Mouse (Mus musculus) lung, postnatal 0 days (tissue): ENCODE measurements at regions not wholly inside any gene's neighbourhood (a gene's known extent, or its start where the extent isn't known, plus 50 kb on each side); places are given as distances from the start of the nearest gene placed in this dataset.

Experiments used
- CTCF ChIP-seq: IDR thresholded peaks from 2 replicates; pipeline ENCODE4 v1.5.1; 2016; ENCODE audit warnings: antibody characterized with exemption, mild to moderate bottlenecking
- EP300 ChIP-seq: IDR thresholded peaks from 2 replicates; pipeline ENCODE4 v1.6.1; 2016; ENCODE audit warnings: antibody characterized with exemption, mild to moderate bottlenecking, control low read depth

DNA sequence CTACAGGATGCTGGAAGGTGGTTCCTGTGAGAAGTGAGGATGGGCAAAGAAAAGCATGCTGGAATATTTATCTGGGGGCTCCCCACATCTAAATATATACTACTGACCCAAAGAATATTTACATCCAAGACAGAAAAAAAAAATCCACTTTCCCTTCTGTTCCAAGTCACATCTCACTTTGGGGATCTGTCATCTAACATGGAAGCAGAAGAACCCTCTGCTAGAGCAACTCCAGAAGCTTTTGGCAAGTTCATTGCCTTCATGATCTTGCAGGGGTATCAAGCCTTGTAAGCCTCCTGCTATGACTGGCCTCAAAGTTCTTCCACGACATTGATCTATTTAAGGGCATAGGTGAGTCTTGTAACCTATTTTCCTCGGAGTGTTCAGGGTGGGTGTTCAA, 64.9 kb upstream of the Spdye4c start:
- TF ChIP-seq CTCF: no peak
- TF ChIP-seq EP300: no peak
